Mouse (Mus musculus): ENCODE data around the gene Snx32. TPM values are rescaled to one million over a fixed set of nuclear protein-coding genes. Genes with fewer than 3 reads are reported as not detected.
"Not testable (repeated sequence)": the region's sequence is repeated elsewhere in the genome, so short reads cannot be mapped to it uniquely, and the experiment has no call there.

Snx32 gene
- polyA plus RNA-seq, 1 experiment from 2014 or later: 14.0 TPM

GRCm38 (mm10) chr19:5495353-5496051, 14.8 kb downstream of the Snx32 start:
- H3K27me3 ChIP-seq (ENCODE audit: control insufficient read depth, insufficient read depth, low read length): no peaks in the 10 kb centered on the region
- H3K4me2 ChIP-seq: no peak overlapping the region
- 80% methylated on average over 12 of the region's 12 CpGs for WGBS (ENCODE audit: insufficient replicate concordance)
- H3K27ac ChIP-seq (ENCODE audit: low read depth, low read length): no peak overlapping the region
- H3K9ac ChIP-seq (ENCODE audit: low read depth, low read length): no peak overlapping the region
- peaks cover 34% of the 10 kb centered on the region for H3K36me3 ChIP-seq (ENCODE audit: control insufficient read depth, insufficient read depth, low read length)
- H3K4me3 ChIP-seq (ENCODE audit: low read depth, low read length): no peak overlapping the region
- ATAC-seq (replicated peaks; ENCODE audit: insufficient number of reproducible peaks, low FRiP score, low TSS enrichment): no peak
- H3K9me3 ChIP-seq (replicated peaks; ENCODE audit: control insufficient read depth, low read length): no peaks in the 10 kb centered on the region
- peaks cover 8% of the 10 kb centered on the region for H3K4me1 ChIP-seq (ENCODE audit: control insufficient read depth, insufficient read depth, low read length)

- H3K4me1 ChIP-seq (ENCODE audit: control insufficient read depth, insufficient read depth, low read length): peaks cover 8% of the 10 kb centered on the region
- H3K9me3 ChIP-seq (replicated peaks; ENCODE audit: control insufficient read depth, low read length): no peaks in the 10 kb centered on the region
- no peak overlapping the region for H3K4me2 ChIP-seq
- H3K4me3 ChIP-seq (ENCODE audit: low read depth, low read length): no peak overlapping the region
- no peak for ATAC-seq (replicated peaks; ENCODE audit: insufficient number of reproducible peaks, low FRiP score, low TSS enrichment)
- H3K9ac ChIP-seq (ENCODE audit: low read depth, low read length): no peak overlapping the region
- H3K27me3 ChIP-seq (ENCODE audit: control insufficient read depth, insufficient read depth, low read length): no peaks in the 10 kb centered on the region
- no peak overlapping the region for H3K27ac ChIP-seq (ENCODE audit: low read depth, low read length)
- peaks cover 34% of the 10 kb centered on the region for H3K36me3 ChIP-seq (ENCODE audit: control insufficient read depth, insufficient read depth, low read length)
- 88% methylated on average over 3 of the region's 3 CpGs for WGBS (ENCODE audit: insufficient replicate concordance)
These were observed 16.0 kb downstream of the Snx32 start for GRCm38 (mm10) chr19:5494314-5494713.

GRCm38 (mm10) chr19:5493301-5493721, 17.0 kb downstream of the Snx32 start:
- not testable (repeated sequence) for H3K27me3 ChIP-seq (ENCODE audit: control insufficient read depth, insufficient read depth, low read length); H3K4me3 ChIP-seq (ENCODE audit: low read depth, low read length); H3K9me3 ChIP-seq (replicated peaks; ENCODE audit: control insufficient read depth, low read length); H3K9ac ChIP-seq (ENCODE audit: low read depth, low read length); H3K27ac ChIP-seq (ENCODE audit: low read depth, low read length); H3K4me2 ChIP-seq; ATAC-seq (replicated peaks; ENCODE audit: insufficient number of reproducible peaks, low FRiP score, low TSS enrichment)
- H3K36me3 ChIP-seq (ENCODE audit: control insufficient read depth, insufficient read depth, low read length): peaks cover 34% of the 10 kb centered on the region
- H3K4me1 ChIP-seq (ENCODE audit: control insufficient read depth, insufficient read depth, low read length): peaks cover 10% of the 10 kb centered on the region
- 77% methylated on average over 9 of the region's 9 CpGs for WGBS (ENCODE audit: insufficient replicate concordance)

- Histone ChIP-seq H3K4me2 (peak overlapping the region; percentile 82; the same call in 1 of the 2 replicates), H3K4me3 (ENCODE audit: low read depth, low read length) (peak overlapping the region; percentile 90; the same call in 1 of the 2 replicates), H3K36me3 (ENCODE audit: control insufficient read depth, insufficient read depth, low read length) (peaks cover 32% of the 10 kb centered on the region), H3K27me3 (ENCODE audit: control insufficient read depth, insufficient read depth, low read length) (no peaks in the 10 kb centered on the region), H3K4me1 (ENCODE audit: control insufficient read depth, insufficient read depth, low read length) (peaks cover 10% of the 10 kb centered on the region), H3K27ac (ENCODE audit: low read depth, low read length) (no peak overlapping the region), H3K9ac (ENCODE audit: low read depth, low read length) (no peak overlapping the region), H3K9me3 (replicated peaks; ENCODE audit: control insufficient read depth, low read length) (no peaks in the 10 kb centered on the region)
- ATAC-seq (replicated peaks; ENCODE audit: insufficient number of reproducible peaks, low FRiP score, low TSS enrichment): no peak
- 73% methylated on average over 4 of the region's 4 CpGs for WGBS (ENCODE audit: insufficient replicate concordance)
These were observed 17.7 kb downstream of the Snx32 start for GRCm38 (mm10) chr19:5492641-5493040.

GRCm38 (mm10) chr19:5490898-5491708, 19.2 kb downstream of the Snx32 start:
- Histone ChIP-seq H3K27ac (ENCODE audit: low read depth, low read length) (peak overlapping the region; percentile 100), H3K36me3 (ENCODE audit: control insufficient read depth, insufficient read depth, low read length) (peaks cover 22% of the 10 kb centered on the region), H3K9me3 (replicated peaks; ENCODE audit: control insufficient read depth, low read length) (no peaks in the 10 kb centered on the region), H3K4me1 (ENCODE audit: control insufficient read depth, insufficient read depth, low read length) (peaks cover 19% of the 10 kb centered on the region), H3K27me3 (ENCODE audit: control insufficient read depth, insufficient read depth, low read length) (no peaks in the 10 kb centered on the region), H3K4me3 (ENCODE audit: low read depth, low read length) (peak overlapping the region; percentile 90), H3K4me2 (peak overlapping the region; percentile 82), H3K9ac (ENCODE audit: low read depth, low read length) (peak overlapping the region; percentile 95)
- peak; percentile 7; the same call in 1 of the 2 replicates for ATAC-seq (replicated peaks; ENCODE audit: insufficient number of reproducible peaks, low FRiP score, low TSS enrichment)
- under 1% methylated on average over 58 of the region's 59 CpGs for WGBS (ENCODE audit: insufficient replicate concordance)

- Histone ChIP-seq H3K4me2 (peak within 1 kb of the TSS; percentile 82), H3K27ac (ENCODE audit: low read depth, low read length) (peak within 1 kb of the TSS; percentile 100), H3K4me1 (ENCODE audit: control insufficient read depth, insufficient read depth, low read length) (peaks cover 19% of the 10 kb centered on the region), H3K9me3 (replicated peaks; ENCODE audit: control insufficient read depth, low read length) (no peaks in the 10 kb centered on the region), H3K27me3 (ENCODE audit: control insufficient read depth, insufficient read depth, low read length) (no peaks in the 10 kb centered on the region), H3K36me3 (ENCODE audit: control insufficient read depth, insufficient read depth, low read length) (peaks cover 22% of the 10 kb centered on the region), H3K9ac (ENCODE audit: low read depth, low read length) (peak within 1 kb of the TSS; percentile 95), H3K4me3 (ENCODE audit: low read depth, low read length) (peak within 1 kb of the TSS; percentile 90)
- under 1% methylated on average over 54 of the region's 62 CpGs for WGBS (ENCODE audit: insufficient replicate concordance)
- peak; percentile 57 for ATAC-seq (replicated peaks; ENCODE audit: insufficient number of reproducible peaks, low FRiP score, low TSS enrichment)
These were observed 19.9 kb downstream of the Snx32 start, which contains the start of gene Cfl1 for GRCm38 (mm10) chr19:5490313-5490897. Gene Cfl1 (plus strand): TSS chr19:5490455.

GRCm38 (mm10) chr19:5489721-5490120, 20.6 kb downstream of the Snx32 start:
- not testable (repeated sequence) for H3K27me3 ChIP-seq (ENCODE audit: control insufficient read depth, insufficient read depth, low read length); H3K9me3 ChIP-seq (replicated peaks; ENCODE audit: control insufficient read depth, low read length); H3K9ac ChIP-seq (ENCODE audit: low read depth, low read length); ATAC-seq (replicated peaks; ENCODE audit: insufficient number of reproducible peaks, low FRiP score, low TSS enrichment)
- peak overlapping the region; percentile 82 for H3K4me2 ChIP-seq
- 47% methylated on average over 10 of the region's 10 CpGs for WGBS (ENCODE audit: insufficient replicate concordance)
- peaks cover 19% of the 10 kb centered on the region for H3K4me1 ChIP-seq (ENCODE audit: control insufficient read depth, insufficient read depth, low read length)
- H3K36me3 ChIP-seq (ENCODE audit: control insufficient read depth, insufficient read depth, low read length): peaks cover 23% of the 10 kb centered on the region
- H3K27ac ChIP-seq (ENCODE audit: low read depth, low read length): peak overlapping the region; percentile 100
- peak overlapping the region; percentile 90 for H3K4me3 ChIP-seq (ENCODE audit: low read depth, low read length)

- peaks cover 21% of the 10 kb centered on the region for H3K36me3 ChIP-seq (ENCODE audit: control insufficient read depth, insufficient read depth, low read length)
- peak overlapping the region; percentile 76 for H3K9ac ChIP-seq (ENCODE audit: low read depth, low read length)
- H3K27ac ChIP-seq (ENCODE audit: low read depth, low read length): peak overlapping the region; percentile 100
- peaks cover 19% of the 10 kb centered on the region for H3K4me1 ChIP-seq (ENCODE audit: control insufficient read depth, insufficient read depth, low read length)
- H3K27me3 ChIP-seq (ENCODE audit: control insufficient read depth, insufficient read depth, low read length): no peaks in the 10 kb centered on the region
- peak; percentile 81 for ATAC-seq (replicated peaks; ENCODE audit: insufficient number of reproducible peaks, low FRiP score, low TSS enrichment)
- under 1% methylated on average over 26 of the region's 26 CpGs for WGBS (ENCODE audit: insufficient replicate concordance)
- H3K4me3 ChIP-seq (ENCODE audit: low read depth, low read length): peak overlapping the region; percentile 53
- H3K9me3 ChIP-seq (replicated peaks; ENCODE audit: control insufficient read depth, low read length): no peaks in the 10 kb centered on the region
- peak overlapping the region; percentile 82 for H3K4me2 ChIP-seq
These were observed 21.3 kb downstream of the Snx32 start for GRCm38 (mm10) chr19:5488878-5489571.
